Mouse (Mus musculus): Measurements from ENCODE around the gene Nuak1.
A peak's percentile ranks its signal among the peaks of the same experiment; 100 is the strongest.

The Nuak1 gene

GRCm38 (mm10) chr10:84444396-84444795, 4.0 kb upstream of the Nuak1 start:
- DNase-seq: no peak

- DNase-seq: no peak
Measured at GRCm38 (mm10) chr10:84441846-84442245, 1.4 kb upstream of the Nuak1 start.

- DNase-seq: no peak
Measured at GRCm38 (mm10) chr10:84441434-84441785, 1.0 kb upstream of the Nuak1 start.

- no peak for DNase-seq
Measured at GRCm38 (mm10) chr10:84440181-84440540, 236 bp downstream of the Nuak1 start.

- DNase-seq: no peak
Measured at GRCm38 (mm10) chr10:84439228-84439596, 1.2 kb downstream of the Nuak1 start.

- no peak for DNase-seq
Measured at GRCm38 (mm10) chr10:84438466-84439227, 1.8 kb downstream of the Nuak1 start.

- peak; percentile 88 for DNase-seq
Measured at GRCm38 (mm10) chr10:84438049-84438422, 2.4 kb downstream of the Nuak1 start.

- no peak for DNase-seq
Measured at GRCm38 (mm10) chr10:84437166-84438048, 3.0 kb downstream of the Nuak1 start.

GRCm38 (mm10) chr10:84435930-84436329, 4.5 kb downstream of the Nuak1 start:
- no peak for DNase-seq

- peak; percentile 37 for DNase-seq
Measured at GRCm38 (mm10) chr10:84433193-84433801, 7.1 kb downstream of the Nuak1 start.

GRCm38 (mm10) chr10:84424374-84424773, 16.0 kb downstream of the Nuak1 start:
- DNase-seq: peak; percentile 12

GRCm38 (mm10) chr10:84423903-84424302, 16.5 kb downstream of the Nuak1 start:
- no peak for DNase-seq

GRCm38 (mm10) chr10:84420589-84420988, 19.8 kb downstream of the Nuak1 start:
- no peak for DNase-seq

GRCm38 (mm10) chr10:84418421-84418820, 22.0 kb downstream of the Nuak1 start:
- DNase-seq: no peak

GRCm38 (mm10) chr10:84416752-84417151, 23.6 kb downstream of the Nuak1 start:
- no peak for DNase-seq

GRCm38 (mm10) chr10:84414981-84415700, 25.3 kb downstream of the Nuak1 start:
- DNase-seq: no peak

GRCm38 (mm10) chr10:84413310-84413709, 27.1 kb downstream of the Nuak1 start:
- no peak for DNase-seq

- no peak for DNase-seq
Measured at GRCm38 (mm10) chr10:84412326-84412962, 28.0 kb downstream of the Nuak1 start.

- DNase-seq: no peak
Measured at GRCm38 (mm10) chr10:84411122-84412105, 29.0 kb downstream of the Nuak1 start.

- DNase-seq: no peak
Measured at GRCm38 (mm10) chr10:84408965-84409660, 31.3 kb downstream of the Nuak1 start.

Measured in liver (tissue).